Mouse (Mus musculus): ENCODE results near the gene Dpm3. TPM values are rescaled to one million over a fixed set of nuclear protein-coding genes. Genes with fewer than 3 reads are reported as not detected.
A peak's percentile ranks its signal among the peaks of the same experiment; 100 is the strongest.

The Dpm3 gene
- polyA plus RNA-seq, 1 experiment, result 231 TPM

DNA sequence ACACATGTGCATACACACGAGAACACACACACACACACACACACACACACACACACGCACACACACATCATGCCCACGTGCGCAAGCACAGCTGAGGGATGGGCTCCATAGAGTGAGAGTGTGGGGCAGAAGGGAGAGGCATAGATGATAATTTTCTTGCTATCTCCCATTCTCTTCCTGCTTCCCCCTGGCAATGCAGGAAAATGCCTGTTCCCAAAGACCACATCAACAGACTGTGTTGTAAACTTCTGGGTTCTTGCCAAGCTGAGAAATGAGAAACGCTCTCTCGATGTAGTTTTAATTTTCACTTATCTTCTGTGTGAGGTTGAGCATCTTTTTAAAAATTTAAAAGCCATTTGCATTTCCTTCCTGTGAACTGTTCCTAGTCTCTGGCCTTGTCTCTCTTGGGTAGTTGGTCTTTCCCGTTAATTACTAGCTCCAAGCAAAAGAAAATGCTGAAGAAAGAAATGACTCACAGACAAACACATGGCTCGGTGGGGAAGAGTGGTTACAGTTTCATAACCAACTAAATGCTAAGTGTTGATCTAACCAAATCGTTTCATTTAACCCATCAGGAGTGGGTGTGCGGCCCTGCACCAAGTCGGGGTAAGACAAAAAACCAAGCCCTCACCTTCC, 37.7 kb downstream of the Dpm3 start:
- Histone ChIP-seq H3K4me1 (ENCODE audit: control insufficient read depth, insufficient read depth, insufficient read length) (peaks cover 22% of the 10 kb centered on the region), H3K27ac (ENCODE audit: insufficient read depth, low read length) (no peak overlapping the region), H3K4me3 (ENCODE audit: extremely low read depth, insufficient read depth, insufficient read length) (no peak overlapping the region), H3K36me3 (ENCODE audit: control insufficient read depth, insufficient read depth, low read length) (no peaks in the 10 kb centered on the region), H3K27me3 (ENCODE audit: control insufficient read depth, insufficient read depth, low read length) (no peaks in the 10 kb centered on the region)
- no peak for TF ChIP-seq CTCF (IDR thresholded peaks at IDR 0.05; ENCODE audit: extremely low read depth, insufficient read depth, insufficient read length, insufficient replicate concordance)
- TF ChIP-seq POLR2A (IDR thresholded peaks at IDR 0.05; ENCODE audit: low read depth, low read length), result no peak
- DNase-seq (ENCODE audit: low read depth in 1 of 2, low spot score in 2 of 2), result no peak
- WGBS, result 72% methylated on average over 11 of the region's 11 CpGs

DNA sequence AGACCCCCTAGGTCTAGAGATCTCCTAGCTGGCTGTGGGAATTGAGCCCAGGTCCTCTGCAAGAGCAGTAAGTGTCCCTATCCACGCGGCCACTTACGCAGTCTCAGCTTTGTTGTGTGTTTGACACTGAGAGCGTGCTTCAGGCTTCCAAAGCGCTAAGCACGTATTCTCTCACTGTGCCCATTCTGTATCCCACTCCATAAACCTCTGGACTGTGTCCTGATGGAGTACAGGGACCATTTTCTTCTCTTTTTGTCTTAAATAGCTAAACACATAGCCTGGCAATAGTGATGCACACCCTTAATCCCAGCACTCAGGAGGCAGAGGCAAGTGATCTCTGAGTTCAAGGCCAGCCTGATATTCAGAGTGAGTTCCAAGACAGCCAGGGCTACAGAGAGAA, 39.8 kb downstream of the Dpm3 start:
- H3K27ac ChIP-seq (ENCODE audit: insufficient read depth, low read length), result no peak overlapping the region
- 98% methylated on average over 6 of the region's 6 CpGs for WGBS
- no peak for DNase-seq (ENCODE audit: low read depth in 1 of 2, low spot score in 2 of 2)
- H3K27me3 ChIP-seq (ENCODE audit: control insufficient read depth, insufficient read depth, low read length), result no peaks in the 10 kb centered on the region
- TF ChIP-seq POLR2A (IDR thresholded peaks at IDR 0.05; ENCODE audit: low read depth, low read length) (no peak), CTCF (IDR thresholded peaks at IDR 0.05; ENCODE audit: extremely low read depth, insufficient read depth, insufficient read length, insufficient replicate concordance) (no peak)
- peaks cover 22% of the 10 kb centered on the region for H3K4me1 ChIP-seq (ENCODE audit: control insufficient read depth, insufficient read depth, insufficient read length)
- no peak overlapping the region for H3K4me3 ChIP-seq (ENCODE audit: extremely low read depth, insufficient read depth, insufficient read length)
- H3K36me3 ChIP-seq (ENCODE audit: control insufficient read depth, insufficient read depth, low read length), result no peaks in the 10 kb centered on the region

DNA sequence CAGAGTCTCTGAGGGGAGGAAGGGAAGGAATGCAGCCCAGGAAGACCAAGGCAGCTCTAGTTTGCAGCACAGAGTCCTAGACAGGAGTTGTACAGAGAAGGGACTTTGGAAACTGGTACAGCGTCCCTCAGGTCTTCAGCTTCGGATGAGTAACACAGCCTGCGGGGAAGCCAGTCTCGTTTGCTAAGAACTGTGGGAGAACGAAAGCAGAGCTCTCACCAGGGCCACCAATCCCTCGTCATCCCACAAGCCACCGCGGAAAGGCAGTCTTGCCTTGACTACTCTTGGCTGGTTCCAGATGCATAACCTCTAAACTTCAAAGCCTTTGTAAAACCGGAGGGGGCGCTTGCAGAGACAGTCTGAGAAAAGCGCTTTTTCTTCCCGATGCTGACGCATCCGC, 40.3 kb downstream of the Dpm3 start:
- Histone ChIP-seq H3K36me3 (ENCODE audit: control insufficient read depth, insufficient read depth, low read length) (no peaks in the 10 kb centered on the region), H3K4me1 (ENCODE audit: control insufficient read depth, insufficient read depth, insufficient read length) (peaks cover 22% of the 10 kb centered on the region), H3K27ac (ENCODE audit: insufficient read depth, low read length) (no peak overlapping the region), H3K27me3 (ENCODE audit: control insufficient read depth, insufficient read depth, low read length) (no peaks in the 10 kb centered on the region), H3K4me3 (ENCODE audit: extremely low read depth, insufficient read depth, insufficient read length) (peak overlapping the region; percentile 22; the same call in 1 of the 2 replicates)
- no peak for DNase-seq (ENCODE audit: low read depth in 1 of 2, low spot score in 2 of 2)
- 5% methylated on average over 14 of the region's 14 CpGs for WGBS
- no peak for TF ChIP-seq CTCF (IDR thresholded peaks at IDR 0.05; ENCODE audit: extremely low read depth, insufficient read depth, insufficient read length, insufficient replicate concordance)
- TF ChIP-seq POLR2A (IDR thresholded peaks at IDR 0.05; ENCODE audit: low read depth, low read length), result no peak

DNA sequence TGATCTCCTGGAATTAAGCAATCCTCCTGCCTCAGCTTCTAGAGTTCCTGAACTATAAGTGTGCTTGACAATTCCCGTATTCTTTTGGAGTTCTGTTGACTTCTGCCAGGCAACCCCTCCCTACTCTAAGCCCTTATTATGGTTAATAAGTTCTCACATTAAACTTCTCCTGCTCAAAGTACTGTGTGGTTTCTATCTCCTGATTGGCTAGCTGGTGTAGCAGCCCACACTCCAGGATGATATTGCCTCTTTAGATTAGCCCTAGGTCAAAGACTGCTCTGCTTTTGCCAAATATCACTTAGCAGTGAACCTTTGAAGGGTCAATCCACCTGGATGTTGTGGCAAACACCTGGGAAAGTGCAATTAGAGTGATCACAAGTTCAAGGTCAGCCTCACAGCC, 40.9 kb downstream of the Dpm3 start:
- no peak overlapping the region for H3K27ac ChIP-seq (ENCODE audit: insufficient read depth, low read length)
- no peak overlapping the region for H3K4me3 ChIP-seq (ENCODE audit: extremely low read depth, insufficient read depth, insufficient read length)
- no peaks in the 10 kb centered on the region for H3K36me3 ChIP-seq (ENCODE audit: control insufficient read depth, insufficient read depth, low read length)
- no peak for DNase-seq (ENCODE audit: low read depth in 1 of 2, low spot score in 2 of 2)
- TF ChIP-seq POLR2A (IDR thresholded peaks at IDR 0.05; ENCODE audit: low read depth, low read length) (no peak), CTCF (IDR thresholded peaks at IDR 0.05; ENCODE audit: extremely low read depth, insufficient read depth, insufficient read length, insufficient replicate concordance) (no peak)
- no peaks in the 10 kb centered on the region for H3K27me3 ChIP-seq (ENCODE audit: control insufficient read depth, insufficient read depth, low read length)
- WGBS, result 41% methylated on average over 1 of the region's 1 CpGs
- peaks cover 22% of the 10 kb centered on the region for H3K4me1 ChIP-seq (ENCODE audit: control insufficient read depth, insufficient read depth, insufficient read length)

DNA sequence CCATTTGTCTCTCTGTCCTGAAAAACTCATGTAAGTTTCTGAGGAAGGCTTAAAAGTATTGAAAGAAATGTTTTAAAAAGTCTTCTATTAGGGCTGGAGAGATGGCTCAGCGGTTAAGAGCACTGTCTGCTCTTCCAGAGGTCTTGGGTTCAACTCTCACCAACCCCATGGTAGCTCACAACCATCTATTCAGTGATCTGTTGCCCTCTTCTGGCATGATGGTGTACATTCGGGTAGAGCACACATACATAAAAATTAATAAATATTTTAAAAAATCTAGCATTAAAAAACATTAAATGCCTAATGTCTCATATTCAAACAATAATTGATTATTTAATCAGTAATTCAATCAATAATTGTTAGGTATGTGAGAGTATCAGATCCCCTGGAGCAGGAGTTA, 41.4 kb downstream of the Dpm3 start:
- TF ChIP-seq CTCF (IDR thresholded peaks at IDR 0.05; ENCODE audit: extremely low read depth, insufficient read depth, insufficient read length, insufficient replicate concordance), result no peak
- no peak for TF ChIP-seq POLR2A (IDR thresholded peaks at IDR 0.05; ENCODE audit: low read depth, low read length)
- H3K4me3 ChIP-seq (ENCODE audit: extremely low read depth, insufficient read depth, insufficient read length), result no peak overlapping the region
- H3K36me3 ChIP-seq (ENCODE audit: control insufficient read depth, insufficient read depth, low read length), result no peaks in the 10 kb centered on the region
- no peaks in the 10 kb centered on the region for H3K27me3 ChIP-seq (ENCODE audit: control insufficient read depth, insufficient read depth, low read length)
- peaks cover 18% of the 10 kb centered on the region for H3K4me1 ChIP-seq (ENCODE audit: control insufficient read depth, insufficient read depth, insufficient read length)
- WGBS, result 79% methylated on average over 2 of the region's 2 CpGs
- no peak overlapping the region for H3K27ac ChIP-seq (ENCODE audit: insufficient read depth, low read length)
- no peak for DNase-seq (ENCODE audit: low read depth in 1 of 2, low spot score in 2 of 2)

DNA sequence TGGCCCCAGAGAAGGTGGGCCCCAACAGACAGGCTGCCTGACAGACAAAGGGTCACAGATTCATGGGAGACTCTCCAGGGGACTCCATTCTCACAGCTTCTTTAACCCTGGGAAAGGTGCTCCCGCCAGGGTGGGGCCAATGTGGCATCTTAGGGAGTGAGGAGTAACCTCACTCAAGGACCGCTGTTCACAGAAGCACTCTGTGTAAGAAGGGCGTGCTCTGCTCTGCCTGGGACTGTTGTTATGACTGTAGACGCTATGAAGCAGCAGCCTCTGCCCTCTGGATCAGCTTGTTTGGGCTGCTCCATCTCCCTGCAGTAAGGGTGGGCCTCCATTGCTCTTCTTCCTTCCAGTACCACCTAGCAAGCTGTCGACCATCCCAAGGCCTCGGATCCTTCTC, 45.3 kb downstream of the Dpm3 start:
- no peak overlapping the region for H3K27ac ChIP-seq (ENCODE audit: insufficient read depth, low read length)

DNA sequence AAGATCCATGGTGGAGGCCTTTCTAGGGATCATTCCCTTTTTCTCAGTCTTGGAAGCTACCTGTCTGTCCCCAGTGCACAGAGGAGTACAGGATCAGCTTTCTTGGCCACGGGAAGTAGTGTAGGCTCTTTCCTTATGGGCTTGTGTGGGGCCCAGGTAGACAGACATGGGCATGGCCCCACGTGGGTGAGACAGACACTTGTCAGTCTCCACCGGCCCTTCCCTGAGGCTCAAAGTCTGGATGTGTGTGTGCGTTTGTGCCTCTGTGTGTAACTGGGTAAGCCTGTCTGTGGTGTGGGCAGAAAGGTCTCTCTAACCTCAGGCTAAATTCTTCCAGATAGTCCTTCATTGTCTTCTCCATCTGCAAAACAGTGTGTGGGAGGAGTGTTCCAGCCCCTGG, 45.9 kb downstream of the Dpm3 start:
- no peaks in the 10 kb centered on the region for H3K36me3 ChIP-seq (ENCODE audit: control insufficient read depth, insufficient read depth, low read length)
- no peak overlapping the region for H3K4me3 ChIP-seq (ENCODE audit: extremely low read depth, insufficient read depth, insufficient read length)
- TF ChIP-seq POLR2A (IDR thresholded peaks at IDR 0.05; ENCODE audit: low read depth, low read length) (no peak), CTCF (IDR thresholded peaks at IDR 0.05; ENCODE audit: extremely low read depth, insufficient read depth, insufficient read length, insufficient replicate concordance) (no peak)
- H3K4me1 ChIP-seq (ENCODE audit: control insufficient read depth, insufficient read depth, insufficient read length), result no peaks in the 10 kb centered on the region
- H3K27me3 ChIP-seq (ENCODE audit: control insufficient read depth, insufficient read depth, low read length), result no peaks in the 10 kb centered on the region
- no peak overlapping the region for H3K27ac ChIP-seq (ENCODE audit: insufficient read depth, low read length)
- no peak for DNase-seq (ENCODE audit: low read depth in 1 of 2, low spot score in 2 of 2)
- WGBS, result 84% methylated on average over 4 of the region's 4 CpGs

More for the DNA sequence above, 45.3 kb downstream of the Dpm3 start:
- DNase-seq (ENCODE audit: low read depth in 1 of 2, low spot score in 2 of 2), result no peak
- Histone ChIP-seq H3K4me1 (ENCODE audit: control insufficient read depth, insufficient read depth, insufficient read length) (peaks cover 1% of the 10 kb centered on the region; the same call in 1 of the 2 replicates), H3K27me3 (ENCODE audit: control insufficient read depth, insufficient read depth, low read length) (no peaks in the 10 kb centered on the region), H3K36me3 (ENCODE audit: control insufficient read depth, insufficient read depth, low read length) (no peaks in the 10 kb centered on the region), H3K4me3 (ENCODE audit: extremely low read depth, insufficient read depth, insufficient read length) (no peak overlapping the region)
- TF ChIP-seq CTCF (IDR thresholded peaks at IDR 0.05; ENCODE audit: extremely low read depth, insufficient read depth, insufficient read length, insufficient replicate concordance) (no peak), POLR2A (IDR thresholded peaks at IDR 0.05; ENCODE audit: low read depth, low read length) (no peak)
- 83% methylated on average over 6 of the region's 6 CpGs for whole genome bisulfite sequencing

Measured in spleen, adult 2 months (tissue).